Mouse (Mus musculus): ENCODE data around the gene Tulp4.
"Not testable (repeated sequence)": the region's sequence is repeated elsewhere in the genome, so short reads cannot be mapped to it uniquely, and the experiment has no call there.

GRCm38 (mm10) chr17:6297060-6297795 is 191.0 kb downstream of the Tulp4 start:
- TF ChIP-seq CTCF (IDR thresholded peaks at IDR 0.05; ENCODE audit: low read depth, low read length); POLR2A (IDR thresholded peaks at IDR 0.05; ENCODE audit: extremely low read depth, insufficient read depth, low read length): not testable (repeated sequence)

Measured in liver, adult 2 months (tissue).